Mouse (Mus musculus): ENCODE measurements around the gene Lrp1.
A peak's percentile ranks its signal among the peaks of the same experiment; 100 is the strongest.

GRCm38 (mm10) chr10:127577982-127578381 is 43.0 kb downstream of the Lrp1 start:
- TF ChIP-seq CHD2 (IDR thresholded peaks at IDR 0.05; ENCODE audit: low read length) (no peak), CTCF (IDR thresholded peaks at IDR 0.05 in 2 of 3, conservative IDR thresholded peaks at IDR 0.05 in 1 of 3; ENCODE audit: control insufficient read depth in 1 of 3, insufficient read depth in 1 of 3, low read depth in 2 of 3, low read length in 3 of 3, poor library complexity in 1 of 3, severe bottlenecking in 1 of 3) (no peak), ZNF384 (IDR thresholded peaks at IDR 0.05; ENCODE audit: low read depth, low read length) (no peak), E2F4 (IDR thresholded peaks at IDR 0.05; ENCODE audit: borderline replicate concordance, low read depth, low read length) (no peak), KAT2A (conservative IDR thresholded peaks at IDR 0.05; ENCODE audit: low read depth, low read length) (no peak), HCFC1 (IDR thresholded peaks at IDR 0.05; ENCODE audit: low read depth, low read length) (no peak), UBTF (IDR thresholded peaks at IDR 0.05; ENCODE audit: borderline replicate concordance, insufficient read depth, low read depth, low read length) (no peak), POLR2A (IDR thresholded peaks at IDR 0.05; ENCODE audit: control insufficient read depth in 1 of 2, insufficient read depth in 1 of 2, low read depth in 1 of 2, low read length in 2 of 2, poor library complexity in 1 of 2) (0 out of 4 replicates have a peak, but pooled peaks of 1 of the 2 experiments have one; percentile 28), TAL1 (IDR thresholded peaks at IDR 0.05; ENCODE audit: low read length) (no peak)

Measured in MEL (cell line).